Mouse (Mus musculus): ENCODE data around the gene Sipa1l1. TPM values are rescaled to one million over a fixed set of nuclear protein-coding genes. Genes with fewer than 3 reads are reported as not detected.

Sipa1l1 gene
- polyA plus RNA-seq, 1 experiment from 2014 or later = 11.3 TPM

DNA sequence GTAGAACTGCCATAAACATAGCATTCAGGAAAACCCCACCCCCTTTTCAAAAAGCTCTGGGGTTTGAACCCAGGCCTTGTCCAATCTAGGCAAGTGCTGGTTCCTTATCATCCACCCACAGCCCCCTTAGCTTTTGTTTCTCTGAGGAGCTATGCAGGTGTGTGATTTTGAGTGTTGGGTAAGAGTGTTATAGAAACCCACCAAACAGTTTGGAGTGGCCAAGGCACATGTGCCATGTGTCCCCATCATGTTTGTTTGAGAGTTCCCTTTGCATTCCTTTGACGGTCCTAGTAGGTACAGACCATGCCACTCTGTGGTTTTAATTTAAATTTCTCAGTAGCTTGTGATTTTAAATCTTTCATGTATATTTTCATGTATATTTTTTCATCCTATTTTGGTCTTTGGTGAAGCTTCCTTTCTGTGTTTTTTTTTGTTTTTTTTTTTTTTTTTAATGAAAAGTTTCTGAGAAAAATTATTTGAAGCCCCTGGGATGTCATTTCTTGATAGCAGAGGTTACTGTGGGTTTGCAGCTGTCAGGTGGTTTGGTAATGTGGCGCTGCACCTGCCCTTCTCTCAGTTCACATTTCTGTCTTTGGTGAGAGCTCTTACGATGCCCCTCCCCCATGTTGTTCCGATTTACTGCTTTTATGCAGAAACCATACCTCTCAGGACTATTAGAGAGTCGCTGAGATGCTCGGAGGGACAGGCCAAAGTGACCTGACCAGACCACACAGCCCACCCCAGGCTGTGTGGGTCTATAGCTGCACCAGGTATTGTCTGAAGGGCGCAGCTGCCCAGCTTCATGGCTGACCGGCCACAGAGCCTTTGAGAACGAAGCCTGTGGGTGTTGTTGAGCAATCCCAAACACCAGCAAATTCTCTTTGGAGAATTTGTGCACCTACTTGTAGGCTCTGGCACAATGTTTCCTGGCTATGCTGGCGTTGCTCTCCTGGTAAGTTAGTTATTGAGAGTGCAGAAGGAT, 126.1 kb downstream of the Sipa1l1 start:
- Histone ChIP-seq H3K36me3 (ENCODE audit: inconsistent target) (no peaks in the 10 kb centered on the region), H3K79me2 (ENCODE audit: inconsistent target) (no peaks in the 10 kb centered on the region), H3K27ac (no peak overlapping the region), H3K4me3 (ENCODE audit: inconsistent target) (no peak overlapping the region)
- WGBS (ENCODE audit: missing documents) = 86% methylated on average over 10 of the region's 10 CpGs

DNA sequence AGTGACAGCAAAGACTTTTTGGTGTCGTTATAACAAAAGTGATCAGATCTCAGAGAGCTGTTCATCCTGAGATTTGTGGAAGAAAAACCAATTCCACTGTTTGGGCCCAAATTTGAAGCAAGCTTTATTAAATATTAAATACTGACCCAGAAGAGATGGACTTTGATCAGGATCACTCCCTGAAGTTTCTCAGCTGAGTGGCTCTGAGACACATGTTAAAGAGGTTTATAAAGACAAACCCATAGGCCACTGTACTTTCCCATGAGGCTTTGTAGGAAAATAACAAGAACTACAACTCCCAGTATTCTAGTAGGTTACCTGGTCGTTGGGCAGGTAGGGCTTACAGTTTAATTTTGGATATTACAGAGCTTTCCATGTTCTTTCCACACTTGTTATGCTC, 127.2 kb downstream of the Sipa1l1 start:
- no peaks in the 10 kb centered on the region for H3K79me2 ChIP-seq (ENCODE audit: inconsistent target)
- H3K4me3 ChIP-seq (ENCODE audit: inconsistent target) = no peak overlapping the region
- H3K36me3 ChIP-seq (ENCODE audit: inconsistent target) = no peaks in the 10 kb centered on the region
- H3K27ac ChIP-seq = no peak overlapping the region
- 100% methylated on average over 2 of the region's 2 CpGs for WGBS (ENCODE audit: missing documents)

DNA sequence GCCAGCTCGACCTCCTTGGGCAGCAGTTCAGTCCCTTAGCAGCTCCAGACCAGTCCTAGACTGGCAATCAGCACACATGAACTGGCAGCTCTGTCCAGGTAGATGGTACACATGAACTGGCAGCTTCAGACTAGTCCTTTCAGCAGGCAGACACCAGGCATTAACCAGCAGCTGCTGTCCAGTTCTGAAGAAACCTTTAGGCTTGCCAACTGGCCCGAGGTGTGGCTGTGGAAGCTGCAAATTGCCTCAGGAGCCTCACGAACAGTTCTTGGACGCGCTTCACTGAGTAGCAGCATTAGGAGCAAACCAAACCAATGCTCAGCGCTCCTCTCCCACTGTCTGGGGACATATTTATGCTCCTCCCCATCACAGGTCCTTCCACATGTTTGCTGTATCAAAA, 128.1 kb downstream of the Sipa1l1 start:
- no peaks in the 10 kb centered on the region for H3K36me3 ChIP-seq (ENCODE audit: inconsistent target)
- 95% methylated on average over 6 of the region's 6 CpGs for WGBS (ENCODE audit: missing documents)
- no peaks in the 10 kb centered on the region for H3K79me2 ChIP-seq (ENCODE audit: inconsistent target)
- no peak overlapping the region for H3K4me3 ChIP-seq (ENCODE audit: inconsistent target)
- H3K27ac ChIP-seq = no peak overlapping the region

DNA sequence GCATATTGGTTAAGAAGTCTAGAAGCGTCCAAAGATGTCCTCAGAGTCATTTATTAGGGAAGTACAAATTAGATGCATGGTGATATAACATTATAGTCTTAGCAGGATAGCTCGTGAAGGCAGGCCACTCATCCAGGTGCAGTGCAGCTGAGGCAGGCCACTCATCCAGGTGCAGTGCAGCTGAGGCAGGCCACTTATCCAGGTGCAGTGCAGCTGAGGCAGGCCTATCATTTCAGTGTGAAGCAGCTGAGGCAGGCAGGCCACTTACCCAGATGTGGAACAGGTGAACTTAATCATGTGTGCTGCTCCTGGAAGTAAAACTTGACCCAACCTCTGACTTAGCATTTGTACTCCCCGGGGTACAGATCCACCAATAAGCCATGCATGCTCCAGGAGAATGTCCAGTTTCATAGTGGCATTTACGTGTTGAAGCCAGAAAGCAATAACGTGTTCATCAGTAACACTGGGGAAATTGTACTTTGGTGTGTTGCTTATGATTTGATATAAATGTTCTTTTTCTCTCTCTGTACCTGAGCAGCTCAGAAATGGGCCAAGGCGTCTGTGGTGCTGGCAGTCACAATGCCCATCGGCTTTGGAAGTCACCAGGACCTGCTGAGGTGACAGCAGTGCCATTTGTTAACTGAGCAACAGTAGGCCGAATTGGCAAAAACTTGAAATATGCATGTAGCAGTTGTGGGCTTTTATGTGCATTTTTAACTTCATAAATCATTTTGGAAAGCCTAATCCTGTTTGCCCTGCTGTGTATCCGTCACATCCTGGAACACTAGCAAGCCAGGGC, 129.7 kb downstream of the Sipa1l1 start:
- no peaks in the 10 kb centered on the region for H3K36me3 ChIP-seq (ENCODE audit: inconsistent target)
- no peaks in the 10 kb centered on the region for H3K79me2 ChIP-seq (ENCODE audit: inconsistent target)
- no peak overlapping the region for H3K27ac ChIP-seq
- H3K4me3 ChIP-seq (ENCODE audit: inconsistent target) = no peak overlapping the region
- WGBS (ENCODE audit: missing documents) = 95% methylated on average over 9 of the region's 9 CpGs

DNA sequence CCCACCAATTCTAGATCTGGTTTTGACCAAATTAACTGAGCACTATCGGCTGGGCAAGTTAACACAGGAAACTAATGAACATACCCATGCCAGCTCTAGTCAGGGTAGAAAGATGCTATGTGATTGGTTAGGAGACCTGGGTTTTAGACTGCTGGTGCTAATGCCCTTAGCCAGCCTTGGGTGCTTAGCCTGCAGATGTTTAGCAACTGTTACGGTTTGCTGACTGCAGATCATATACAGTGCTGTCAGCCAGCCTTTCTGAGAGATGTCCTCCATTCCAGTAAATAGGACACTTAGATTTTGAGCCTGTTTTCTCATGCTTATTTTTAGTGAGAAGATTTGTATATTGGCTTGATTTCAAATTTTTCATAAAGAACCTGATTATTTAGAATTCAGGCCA, 135.0 kb downstream of the Sipa1l1 start:
- Histone ChIP-seq H3K4me3 (ENCODE audit: inconsistent target) (no peak overlapping the region), H3K36me3 (ENCODE audit: inconsistent target) (no peaks in the 10 kb centered on the region), H3K79me2 (ENCODE audit: inconsistent target) (no peaks in the 10 kb centered on the region), H3K27ac (no peak overlapping the region)
- WGBS (ENCODE audit: missing documents) = 100% methylated on average over 2 of the region's 2 CpGs

DNA sequence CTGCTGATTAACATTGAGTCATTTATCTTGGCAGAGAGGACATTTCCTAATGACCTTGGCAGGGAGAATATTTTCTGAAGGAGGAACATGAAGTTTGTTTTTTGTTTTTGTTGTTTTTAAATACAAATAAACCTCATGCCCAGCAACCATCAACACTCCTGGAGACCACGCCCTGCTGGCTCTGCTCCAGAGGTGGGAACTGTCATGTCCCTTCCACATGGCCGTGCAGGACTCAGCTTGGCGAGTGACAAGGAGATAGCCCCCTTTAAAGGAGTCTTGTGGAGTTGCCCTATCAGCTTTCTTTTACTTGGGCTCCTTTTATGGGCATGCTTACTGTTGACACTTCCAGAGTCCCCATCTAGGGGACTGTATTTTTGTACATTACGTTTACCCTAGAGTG, 136.9 kb downstream of the Sipa1l1 start:
- no peaks in the 10 kb centered on the region for H3K79me2 ChIP-seq (ENCODE audit: inconsistent target)
- 94% methylated on average over 4 of the region's 4 CpGs for WGBS (ENCODE audit: missing documents)
- no peaks in the 10 kb centered on the region for H3K36me3 ChIP-seq (ENCODE audit: inconsistent target)
- H3K27ac ChIP-seq = no peak overlapping the region
- H3K4me3 ChIP-seq (ENCODE audit: inconsistent target) = no peak overlapping the region

DNA sequence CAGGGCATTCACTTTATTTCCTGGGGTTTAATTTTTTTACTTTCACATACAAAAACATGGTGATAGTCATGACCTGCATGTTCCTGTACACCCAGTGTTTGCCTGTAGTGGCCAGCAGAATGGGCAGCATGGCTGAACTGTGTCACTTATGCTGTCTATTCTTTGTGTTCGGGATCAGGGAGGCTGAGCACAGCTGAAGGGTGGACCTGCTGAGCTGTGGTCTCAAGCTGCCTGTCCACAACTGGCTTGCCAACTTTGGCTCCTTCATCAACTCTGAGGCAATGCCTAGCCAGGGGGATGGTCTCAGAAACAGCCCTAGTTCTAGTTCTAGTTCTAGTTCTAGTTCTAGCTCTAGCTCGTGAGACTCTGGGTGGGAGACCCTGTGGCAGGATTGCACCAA, 142.5 kb downstream of the Sipa1l1 start:
- Histone ChIP-seq H3K27ac (no peak overlapping the region), H3K36me3 (ENCODE audit: inconsistent target) (no peaks in the 10 kb centered on the region), H3K79me2 (ENCODE audit: inconsistent target) (no peaks in the 10 kb centered on the region), H3K4me3 (ENCODE audit: inconsistent target) (no peak overlapping the region)
- 73% methylated on average over 2 of the region's 2 CpGs for WGBS (ENCODE audit: missing documents)

DNA sequence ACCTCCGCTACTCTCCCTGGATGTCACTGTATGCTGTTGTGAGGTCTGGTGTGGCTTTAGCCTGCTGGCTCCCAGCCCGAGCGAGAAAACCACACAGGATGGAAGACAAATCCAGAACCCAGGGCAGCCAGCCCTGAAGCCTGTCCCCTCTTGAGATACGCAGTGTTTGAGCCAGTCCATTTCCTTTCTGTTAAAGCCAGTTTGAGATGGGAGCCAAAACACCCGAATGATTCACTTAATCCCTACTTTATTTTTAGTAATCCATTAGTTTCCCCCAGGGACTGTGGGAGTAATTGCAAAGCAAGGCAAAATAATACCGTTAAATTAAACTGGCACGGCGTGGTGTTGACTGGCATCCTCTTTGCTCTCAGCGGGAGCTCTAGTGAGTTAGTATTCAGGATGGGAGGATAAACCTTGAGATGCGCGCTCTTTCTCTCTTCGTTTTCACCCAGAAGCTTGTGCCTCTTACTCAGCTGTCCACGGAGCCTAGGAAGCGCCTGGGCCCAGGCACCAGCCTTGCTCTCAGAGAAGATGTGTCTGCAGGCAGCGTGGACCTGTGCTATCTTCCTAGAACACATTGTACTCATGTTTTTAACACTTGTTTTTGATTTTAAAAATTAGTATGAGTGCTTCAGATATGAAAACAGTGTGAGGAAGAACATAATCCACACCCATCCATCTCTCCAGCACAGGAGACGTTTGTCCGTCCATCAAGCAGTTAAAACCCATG, 143.1 kb downstream of the Sipa1l1 start:
- Histone ChIP-seq H3K79me2 (ENCODE audit: inconsistent target) (no peaks in the 10 kb centered on the region), H3K36me3 (ENCODE audit: inconsistent target) (no peaks in the 10 kb centered on the region), H3K27ac (no peak overlapping the region), H3K4me3 (ENCODE audit: inconsistent target) (no peak overlapping the region)
- WGBS (ENCODE audit: missing documents) = 76% methylated on average over 17 of the region's 17 CpGs

DNA sequence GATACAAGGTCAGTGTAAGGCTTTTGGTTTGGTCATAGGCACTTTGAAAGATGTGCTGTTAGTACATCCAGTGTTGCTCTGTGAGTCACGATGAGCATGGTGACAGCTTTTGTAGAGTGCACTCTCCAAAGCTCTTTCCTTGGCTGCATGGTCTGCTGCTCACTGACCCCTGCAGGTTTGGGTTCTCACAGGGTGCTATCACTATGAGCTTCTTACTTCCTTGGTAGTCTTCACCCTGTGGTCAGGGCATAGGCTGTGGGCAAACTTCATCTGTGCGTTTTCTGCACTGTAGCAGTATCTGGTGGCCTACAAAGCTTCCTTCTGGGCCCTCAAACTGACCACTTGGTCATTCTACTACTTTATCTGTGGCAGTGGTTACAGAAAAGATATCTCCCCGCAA, 144.0 kb downstream of the Sipa1l1 start:
- no peaks in the 10 kb centered on the region for H3K79me2 ChIP-seq (ENCODE audit: inconsistent target)
- WGBS (ENCODE audit: missing documents) = 83% methylated on average over 3 of the region's 3 CpGs

DNA sequence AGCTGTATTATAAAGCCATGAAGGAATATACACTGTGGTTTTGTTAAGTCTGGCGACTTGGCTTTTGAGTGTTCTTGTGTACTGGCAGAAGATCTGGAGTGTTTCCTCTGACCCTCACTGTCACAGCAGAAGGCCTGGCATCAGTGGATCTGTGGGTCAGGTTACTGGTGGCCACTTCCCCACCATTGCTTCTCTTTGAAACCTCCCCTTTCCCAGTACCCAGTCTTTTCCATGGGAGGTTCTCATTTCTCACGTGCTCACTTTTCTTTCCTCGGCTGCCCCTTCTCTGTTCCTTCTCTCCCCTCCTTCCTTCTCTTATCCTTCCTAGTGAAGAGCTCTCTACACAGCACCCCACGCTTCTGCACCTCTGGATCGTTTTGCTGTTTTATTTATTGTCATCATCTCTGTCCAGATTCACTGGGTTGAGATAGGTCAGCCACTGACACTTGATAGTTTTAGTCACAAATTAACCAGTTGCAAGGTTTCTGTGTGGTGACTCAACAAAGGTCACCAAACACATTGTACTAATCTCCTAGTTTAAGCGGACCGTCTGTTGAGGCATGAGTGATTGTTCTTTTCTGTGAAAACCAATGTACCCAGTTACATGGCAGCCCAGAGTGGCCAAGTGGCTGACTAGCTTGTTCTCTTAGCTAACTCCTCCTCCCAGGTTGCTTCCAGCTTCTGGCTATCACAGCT, 150.5 kb downstream of the Sipa1l1 start:
- H3K27ac ChIP-seq = no peak overlapping the region
- H3K79me2 ChIP-seq (ENCODE audit: inconsistent target) = no peaks in the 10 kb centered on the region
- H3K4me3 ChIP-seq (ENCODE audit: inconsistent target) = no peak overlapping the region
- no peaks in the 10 kb centered on the region for H3K36me3 ChIP-seq (ENCODE audit: inconsistent target)
- WGBS (ENCODE audit: missing documents) = 91% methylated on average over 7 of the region's 7 CpGs

More for the DNA sequence above, 144.0 kb downstream of the Sipa1l1 start:
- Histone ChIP-seq H3K4me3 (ENCODE audit: inconsistent target) (no peak overlapping the region), H3K36me3 (ENCODE audit: inconsistent target) (no peaks in the 10 kb centered on the region), H3K27ac (no peak overlapping the region)

DNA sequence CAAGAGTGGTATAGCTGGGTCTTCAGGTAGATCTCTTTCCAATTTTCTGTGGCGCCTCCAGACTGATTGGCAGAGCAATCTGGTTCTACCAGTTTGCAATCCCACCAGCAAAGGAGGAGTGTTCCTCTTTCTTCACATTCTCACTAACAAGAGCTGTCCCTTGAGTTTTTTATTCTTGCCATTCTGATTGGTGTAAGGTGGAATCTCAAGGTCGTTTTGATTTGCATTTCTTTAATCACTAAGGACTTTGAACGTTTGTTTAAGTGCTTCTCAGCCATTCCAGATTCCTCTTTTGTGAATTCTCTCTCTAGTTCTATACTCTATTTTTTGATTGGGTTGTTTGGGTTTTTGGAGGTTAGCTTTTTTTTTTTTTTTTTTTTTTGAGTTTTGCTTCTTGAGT, 151.1 kb downstream of the Sipa1l1 start:
- H3K79me2 ChIP-seq (ENCODE audit: inconsistent target) = no peaks in the 10 kb centered on the region

DNA sequence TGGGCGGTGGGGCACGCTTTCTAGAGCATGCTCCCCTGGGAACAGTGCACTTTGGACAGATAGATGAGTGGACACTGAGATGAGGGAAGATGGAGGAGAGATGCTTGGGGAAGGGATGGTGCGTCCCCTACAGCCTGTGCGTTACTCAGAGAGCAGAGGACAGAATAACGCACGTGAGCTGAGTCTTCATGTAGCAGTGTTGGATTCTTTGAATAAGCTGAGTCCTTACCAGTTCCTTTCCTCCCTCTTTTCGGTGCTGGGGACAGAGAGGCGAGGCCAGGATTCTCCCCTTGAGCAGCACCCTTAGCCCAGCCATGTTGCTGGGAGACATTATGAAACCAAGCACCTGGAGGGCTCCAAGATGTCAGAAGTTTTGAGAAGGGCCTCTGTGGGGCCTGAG, 152.3 kb downstream of the Sipa1l1 start:
- Histone ChIP-seq H3K79me2 (ENCODE audit: inconsistent target) (no peaks in the 10 kb centered on the region), H3K27ac (no peak overlapping the region), H3K36me3 (ENCODE audit: inconsistent target) (no peaks in the 10 kb centered on the region), H3K4me3 (ENCODE audit: inconsistent target) (no peak overlapping the region)
- WGBS (ENCODE audit: missing documents) = 91% methylated on average over 8 of the region's 8 CpGs

More for the DNA sequence above, 151.1 kb downstream of the Sipa1l1 start:
- Histone ChIP-seq H3K36me3 (ENCODE audit: inconsistent target) (no peaks in the 10 kb centered on the region), H3K27ac (no peak overlapping the region), H3K4me3 (ENCODE audit: inconsistent target) (no peak overlapping the region)
- whole genome bisulfite sequencing (ENCODE audit: missing documents) = 72% methylated on average over 2 of the region's 3 CpGs

DNA sequence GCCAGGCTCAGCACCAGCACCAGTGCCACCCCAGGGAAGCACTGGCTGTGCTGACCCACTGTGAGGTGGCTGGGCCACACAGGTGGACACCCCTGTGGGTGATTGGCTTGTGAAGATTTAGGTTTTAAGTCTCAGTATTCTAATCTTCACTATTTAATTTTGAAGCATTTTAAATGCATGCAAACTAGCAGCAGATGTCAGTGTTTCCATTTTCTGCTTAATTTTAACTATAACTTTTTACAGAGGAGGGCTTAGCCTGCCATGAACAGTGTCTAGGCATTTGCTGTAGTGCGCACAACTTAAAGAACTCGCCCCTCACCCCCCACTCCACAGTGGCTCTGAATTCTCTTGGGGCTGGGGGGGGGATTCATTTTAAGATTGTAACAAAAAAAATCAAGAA, 152.7 kb downstream of the Sipa1l1 start:
- WGBS (ENCODE audit: missing documents) = 91% methylated on average over 2 of the region's 2 CpGs
- Histone ChIP-seq H3K27ac (no peak overlapping the region), H3K79me2 (ENCODE audit: inconsistent target) (no peaks in the 10 kb centered on the region), H3K4me3 (ENCODE audit: inconsistent target) (no peak overlapping the region), H3K36me3 (ENCODE audit: inconsistent target) (no peaks in the 10 kb centered on the region)
